Mouse (Mus musculus): Measurements from ENCODE around the gene Zar1. TPM values are rescaled to one million over a fixed set of nuclear protein-coding genes. Genes with fewer than 3 reads are reported as not detected.

The Zar1 gene
- polyA plus RNA-seq, 1 experiment from 2014 or later = 1.2 TPM

Other genes with a start within 250 kb of the Zar1 start
- gene Corin, start 76.8 kb downstream of the Zar1 start, polyA plus RNA-seq (2015; fragmentation: Nextera tagmentation; extraction: Ambion mirVana) = 0.03 and 0.06 TPM in 2 replicates
- 9.1 TPM in 2 replicates for gene Nfxl1, start 21.6 kb downstream of the Zar1 start, polyA plus RNA-seq (2015; fragmentation: Nextera tagmentation; extraction: Ambion mirVana)
- gene Gm5868, start 6.3 kb upstream of the Zar1 start, polyA plus RNA-seq (2015; fragmentation: Nextera tagmentation; extraction: Ambion mirVana) = not detected in 2 replicates
- 2.0 and 2.1 TPM in 2 replicates for gene Cnga1, start 63.0 kb upstream of the Zar1 start, polyA plus RNA-seq (2015; fragmentation: Nextera tagmentation; extraction: Ambion mirVana)
- 5.0 and 8.4 TPM in 2 replicates for gene Nipal1, start 66.5 kb upstream of the Zar1 start, polyA plus RNA-seq (2015; fragmentation: Nextera tagmentation; extraction: Ambion mirVana)
- 57.9 and 64.1 TPM in 2 replicates for gene Txk, start 171.5 kb upstream of the Zar1 start, polyA plus RNA-seq (2015; fragmentation: Nextera tagmentation; extraction: Ambion mirVana)

Data from thymus, postnatal 0 days (tissue).